Mouse (Mus musculus) olfactory bulb, adult 2 months (tissue): Measurements from ENCODE around the gene Aicda.

Experiments
- CTCF ChIP-seq: fragments of 200-500 bp; IDR thresholded peaks from 2 replicates; pipeline ENCODE4 v1.5.1; 2012; ENCODE audit warnings: low read depth, mild to moderate bottlenecking, low read length, moderate library complexity; ENCODE audit not compliant: insufficient read depth
- POLR2A ChIP-seq: fragments of 200-500 bp; IDR thresholded peaks from 2 replicates; pipeline ENCODE4 v1.6.1; 2012; ENCODE audit warnings: mild to moderate bottlenecking, low read depth, low read length, moderate library complexity; ENCODE audit not compliant: insufficient read depth

DNA sequence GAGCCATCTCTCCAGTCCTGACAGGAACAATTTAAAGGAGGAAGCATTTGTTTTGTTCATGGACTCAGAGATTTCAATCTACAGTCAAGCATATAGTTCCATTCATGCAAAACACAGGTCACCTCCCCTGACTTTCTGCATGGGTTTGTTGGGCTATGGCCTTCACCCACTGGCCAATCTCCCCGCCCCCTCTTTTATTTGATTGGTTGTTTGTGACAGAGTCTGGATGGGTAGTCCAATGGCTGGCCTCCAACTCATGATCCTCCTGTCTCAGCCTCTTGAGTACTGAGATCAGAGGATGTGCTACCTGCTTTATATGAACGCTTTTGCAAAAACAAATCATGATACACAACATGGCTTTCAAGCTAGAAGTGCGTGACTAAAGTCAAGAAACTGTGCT lies 23.4 kb downstream of the Aicda start:
- TF ChIP-seq POLR2A, result no peak
- no peak for TF ChIP-seq CTCF
